Mouse (Mus musculus) cortical plate, adult 2 months (tissue): Measurements from ENCODE around the gene Mrpl38.

Experiments
- CTCF ChIP-seq: fragments of 200-500 bp; IDR thresholded peaks from 2 replicates; pipeline ENCODE4 v1.5.1; 2011; ENCODE audit warnings: mild to moderate bottlenecking, control low read depth, low read length; ENCODE audit not compliant: insufficient read depth; ENCODE audit errors: extremely low read depth
- POLR2A ChIP-seq: fragments of 200-500 bp; IDR thresholded peaks from 2 replicates; pipeline ENCODE4 v1.6.1; 2011; ENCODE audit warnings: mild to moderate bottlenecking, low read length, control low read depth; ENCODE audit not compliant: insufficient read depth; ENCODE audit errors: extremely low read depth

DNA sequence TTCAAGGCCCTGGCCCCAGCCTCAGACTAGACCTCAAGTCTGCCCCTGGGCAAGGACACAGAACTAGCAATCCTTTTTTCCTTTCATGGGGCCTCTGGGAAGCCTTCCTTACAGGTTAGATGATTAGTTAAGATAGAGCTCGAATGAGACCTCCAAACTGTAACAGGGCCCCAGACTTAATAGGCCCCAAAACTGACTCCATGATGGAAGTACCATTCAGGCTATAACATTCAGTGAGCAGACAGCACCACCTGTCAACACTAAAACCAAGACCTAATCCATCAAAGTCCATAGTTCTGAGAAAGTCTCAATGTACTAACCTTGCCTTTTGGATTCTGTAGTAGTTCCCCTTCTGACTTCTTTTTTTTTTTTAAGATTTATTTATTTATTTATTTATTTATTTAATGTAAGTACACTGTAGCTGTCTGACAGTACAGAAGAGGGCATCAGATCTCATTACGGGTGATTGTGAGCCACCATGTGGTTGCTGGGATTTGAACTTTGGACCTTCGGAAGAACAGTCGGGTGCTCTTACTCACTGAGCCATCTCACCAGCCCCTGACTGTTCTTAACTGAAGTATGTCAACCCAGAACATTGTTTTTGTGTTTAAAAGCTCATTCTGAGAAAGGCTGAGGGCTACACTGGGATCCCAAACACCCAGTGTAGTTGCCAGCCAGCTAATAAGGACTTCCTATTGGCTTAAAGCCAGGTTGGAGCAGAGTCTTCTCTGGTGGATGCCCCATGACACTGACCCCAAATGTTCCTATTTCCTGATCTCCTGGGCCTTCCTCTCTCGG is 31.5 kb upstream of the Mrpl38 start:
- TF ChIP-seq POLR2A = no peak
- TF ChIP-seq CTCF = no peak
